In the genomic region with DNA sequence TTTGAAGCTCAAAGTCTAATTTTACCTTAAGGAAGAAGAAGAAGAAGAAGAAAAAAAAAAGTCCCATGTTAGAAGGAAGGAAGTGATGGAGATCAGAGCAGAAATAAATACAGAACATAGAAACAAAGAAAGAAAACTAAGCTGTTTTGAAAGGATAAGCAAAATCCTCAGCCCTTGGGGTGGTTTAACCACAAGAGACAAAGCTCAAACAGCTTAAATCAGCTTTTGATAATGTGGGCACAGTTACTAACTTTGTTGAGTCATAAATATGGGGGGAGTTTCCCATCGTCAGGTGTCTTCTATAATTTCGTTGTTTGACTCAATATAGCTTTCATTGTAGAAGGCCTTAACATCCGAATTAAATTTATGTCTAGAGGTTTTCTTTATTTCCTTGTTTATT, we compare ENCODE assay signal across 32 mouse cellular contexts. TPM values are rescaled to one million over a fixed set of nuclear protein-coding genes. Genes with fewer than 3 reads are reported as not detected.
DNase-seq lines count a peak whose midpoint lies in the region; ATAC-seq lines count a peak whose summit lies in the region.
"Had no signal": no experiment of that assay in that cellular context is flagged by ENCODE, and none has a peak within 500 bp of the region (broad histone marks: within the 10 kb centered on the region; RNA-seq: fewer than 3 reads in every experiment).

No protein-coding gene starts in this region.

- no peaks in the 10 kb centered on the region for H3K36me3 ChIP-seq in hindbrain, embryonic 11.5 days (ENCODE audit: control insufficient read depth, insufficient read depth, low read length)
- H3K36me3 ChIP-seq: forebrain, embryonic 10.5 days; G1E; limb, embryonic 15.5 days; midbrain, embryonic 10.5 days; neural tube, embryonic 15.5 days; stomach, embryonic 15.5 days had no signal

- peak; percentile 65 for DNase-seq in A20 (ENCODE audit: low read depth, low spot score)
- DNase-seq in hindbrain, embryonic 11.5 days (ENCODE audit: low spot score), result no peak
- DNase-seq in cerebellum, adult 8-10 months, result no peak
- no peak for DNase-seq in left cerebral cortex, postnatal 25 days (ENCODE audit: low spot score in 2 of 2)
- no peak for DNase-seq in frontal cortex, postnatal 36 days (ENCODE audit: low spot score in 2 of 2)
- DNase-seq: adrenal gland, postnatal 25 days; cerebellum, adult 9-10 months; gastrocnemius, postnatal 36 days; heart, postnatal 36 days; kidney, adult 11 months; layer of hippocampus, postnatal 36 days; right cerebral cortex, adult 18-20 months; right cerebral cortex, postnatal 4 days; thymus, adult 18-20 months had no signal

- H3K4me3 ChIP-seq in hindbrain, embryonic 11.5 days (ENCODE audit: low read depth, low read length), result no peak overlapping the region
- H3K4me3 ChIP-seq: forebrain, embryonic 10.5 days; limb, embryonic 15.5 days; midbrain, embryonic 10.5 days; myocyte; neural tube, embryonic 15.5 days; stomach, embryonic 15.5 days had no signal

- H3K9me3 ChIP-seq in hindbrain, embryonic 11.5 days (ENCODE audit: control insufficient read depth, low read length), result no peaks in the 10 kb centered on the region
- H3K9me3 ChIP-seq: forebrain, embryonic 10.5 days; G1E; limb, embryonic 15.5 days; midbrain, embryonic 10.5 days; neural tube, embryonic 15.5 days; stomach, embryonic 15.5 days had no signal

- H3K9ac ChIP-seq in hindbrain, embryonic 11.5 days (ENCODE audit: low read depth, low read length), result no peak overlapping the region
- H3K9ac ChIP-seq: limb, embryonic 15.5 days; liver, embryonic 14.5 days; lung, embryonic 14.5 days; neural tube, embryonic 15.5 days; stomach, embryonic 15.5 days had no signal

- H3K27me3 ChIP-seq in hindbrain, embryonic 11.5 days (ENCODE audit: control insufficient read depth, insufficient read depth, low read length), result no peaks in the 10 kb centered on the region
- H3K27me3 ChIP-seq: limb, embryonic 15.5 days; neural tube, embryonic 15.5 days; stomach, embryonic 15.5 days had no signal

- intact Hi-C loops in left cerebral cortex, postnatal 25 days (cut with DNase I), result no loop called here

- ATAC-seq in CD4-positive, CD25-positive, alpha-beta regulatory T cell, adult 4 months, result peak; percentile 74
- peak; percentile 65 for ATAC-seq in common myeloid progenitor, adult 5-6 weeks (replicated peaks; ENCODE audit: low read depth, poor library complexity, severe bottlenecking)
- ATAC-seq in megakaryocyte, adult 5-6 weeks (ENCODE audit: poor library complexity, severe bottlenecking), result peak; percentile 31
- no peak for ATAC-seq in hindbrain, embryonic 11.5 days (ENCODE audit: low FRiP score)
- ATAC-seq: forebrain, embryonic 16.5 days; hindbrain, embryonic 16.5 days; midbrain, embryonic 16.5 days had no signal

- 87% methylated on average over 3 of the region's 3 CpGs for WGBS in hindbrain, embryonic 11.5 days

- no peaks in the 10 kb centered on the region for H3K4me1 ChIP-seq in hindbrain, embryonic 11.5 days (replicated peaks; ENCODE audit: control insufficient read depth, insufficient read depth, low read length)
- H3K4me1 ChIP-seq: forebrain, embryonic 10.5 days; stomach, embryonic 15.5 days had no signal

- no peak overlapping the region for H3K27ac ChIP-seq in hindbrain, embryonic 11.5 days (ENCODE audit: low read depth, low read length)
- H3K27ac ChIP-seq: forebrain, embryonic 10.5 days; limb, embryonic 15.5 days; liver, embryonic 14.5 days; midbrain, embryonic 10.5 days; neural tube, embryonic 15.5 days; stomach, embryonic 15.5 days had no signal

- H3K4me2 ChIP-seq in hindbrain, embryonic 11.5 days (replicated peaks; ENCODE audit: low read depth, low read length), result no peak overlapping the region
- H3K4me2 ChIP-seq: limb, embryonic 15.5 days; lung, embryonic 14.5 days; neural tube, embryonic 15.5 days; stomach, embryonic 15.5 days had no signal

RNA-seq across cellular contexts. Expression of a gene that starts 9.1 kb away (rescaled TPM):
- polyA plus RNA-seq in CD4-positive, CD25-positive, alpha-beta regulatory T cell, adult 4 months (2017; shearing (Covaris generic)), result 100 to 1,000 TPM; 111 to 138 TPM
- not detected in 2 replicates for total RNA-seq in common myeloid progenitor, adult 5-6 weeks (2017)
- total RNA-seq in megakaryocyte, adult 5-6 weeks (2015), result 0.56 and 0.64 TPM in 2 replicates
- 0.44 and 0.65 TPM in 2 replicates for total RNA-seq in megakaryocyte, adult 5-6 weeks (2017)
- 0.20 and 0.28 TPM in 2 replicates for polyA plus RNA-seq in hindbrain, embryonic 11.5 days (2014; fragmentation: Nextera tagmentation; extraction: Ambion mirVana)
- under 1 TPM in 1 of 2 experiments, not detected in 1; 0.25 TPM for total RNA-seq in left cerebral cortex, postnatal 25 days (2021)
- total RNA-seq: adrenal gland, postnatal 25 days; gastrocnemius, postnatal 36 days; heart, adult 8-10 months; heart, postnatal 36 days had no signal
- polyA plus RNA-seq: forebrain, embryonic 10.5 days; heart, embryonic 14.5 days; kidney, embryonic 16.5 days; liver, embryonic 14.5 days; lung, embryonic 14.5 days; midbrain, embryonic 10.5 days; myocyte; stomach, embryonic 15.5 days had no signal

RNA-seq across cellular contexts. Expression of a gene that starts 16.8 kb away (rescaled TPM):
- polyA plus RNA-seq in CD4-positive, CD25-positive, alpha-beta regulatory T cell, adult 4 months (2017; shearing (Covaris generic)), result 100 to 1,000 TPM; 255 to 333 TPM
- 309 and 328 TPM in 2 replicates for total RNA-seq in common myeloid progenitor, adult 5-6 weeks (2017)
- 158 and 160 TPM in 2 replicates for total RNA-seq in megakaryocyte, adult 5-6 weeks (2015)
- 329 and 358 TPM in 2 replicates for total RNA-seq in megakaryocyte, adult 5-6 weeks (2017)
- polyA plus RNA-seq in hindbrain, embryonic 11.5 days (2014; fragmentation: Nextera tagmentation; extraction: Ambion mirVana), result 84.4 and 91.4 TPM in 2 replicates
- total RNA-seq in left cerebral cortex, postnatal 25 days (2021), result 10 to 100 TPM; 62.3 to 64.3 TPM

RNA-seq across cellular contexts. Expression of a gene that starts 48.6 kb away (rescaled TPM):
- 1 to 10 TPM; 5.6 to 7.1 TPM for polyA plus RNA-seq in CD4-positive, CD25-positive, alpha-beta regulatory T cell, adult 4 months (2017; shearing (Covaris generic))
- 8.9 and 13.0 TPM in 2 replicates for total RNA-seq in common myeloid progenitor, adult 5-6 weeks (2017)
- 5.0 and 13.3 TPM in 2 replicates for total RNA-seq in megakaryocyte, adult 5-6 weeks (2015)
- total RNA-seq in megakaryocyte, adult 5-6 weeks (2017), result 3.3 and 3.6 TPM in 2 replicates
- 33.6 and 36.7 TPM in 2 replicates for polyA plus RNA-seq in hindbrain, embryonic 11.5 days (2014; fragmentation: Nextera tagmentation; extraction: Ambion mirVana)
- 10 to 100 TPM; 56.8 to 64.7 TPM for total RNA-seq in left cerebral cortex, postnatal 25 days (2021)
